Mouse (Mus musculus) embryonic facial prominence, embryonic 14.5 days (tissue): ENCODE measurements around the gene Olfr1388. TPM values are rescaled to one million over a fixed set of nuclear protein-coding genes. Genes with fewer than 3 reads are reported as not detected.
A peak's percentile ranks its signal among the peaks of the same experiment; 100 is the strongest.
"Not testable (repeated sequence)": the region's sequence is repeated elsewhere in the genome, so short reads cannot be mapped to it uniquely, and the experiment has no call there.

Experiments
- ATAC-seq: fragments of 200-750 bp; cut with Nextera tagmentation; 2 replicates; pipeline ENCODE4 v1.8.0; 2017; ENCODE audit warnings: low read depth, moderate number of reproducible peaks, moderate TSS enrichment
- DNase-seq: peaks from one replicate; pipeline ENCODE4 v3.0.0-alpha.2; 2015; ENCODE audit warnings: low spot score
- H3K27ac ChIP-seq: fragments of 300-500 bp; sonication (generic); replicated peaks from 2 replicates; pipeline ENCODE4 v1.5.1; 2014; ENCODE audit warnings: low read depth, mild to moderate bottlenecking, low read length, moderate library complexity
- H3K27me3 ChIP-seq: fragments of 300-500 bp; sonication (generic); replicated peaks from 2 replicates; pipeline ENCODE4 v1.6.1; 2014; ENCODE audit warnings: low read length; ENCODE audit not compliant: control insufficient read depth, insufficient read depth
- H3K36me3 ChIP-seq: fragments of 300-500 bp; sonication (generic); 2 replicates; pipeline ENCODE4 v1.6.1; 2014; ENCODE audit warnings: low read length, mixed read lengths; ENCODE audit not compliant: control insufficient read depth, insufficient read depth
- H3K4me1 ChIP-seq: fragments of 300-500 bp; sonication (generic); 2 replicates; pipeline ENCODE4 v1.6.1; 2014; ENCODE audit warnings: antibody characterized with exemption, low read length; ENCODE audit not compliant: control insufficient read depth, insufficient read depth
- H3K4me2 ChIP-seq: fragments of 300-500 bp; sonication (generic); 2 replicates; pipeline ENCODE4 v1.6.1; 2014; ENCODE audit warnings: low read depth, mild to moderate bottlenecking, low read length, moderate library complexity, mixed read lengths
- H3K4me3 ChIP-seq: fragments of 300-500 bp; sonication (generic); 2 replicates; pipeline ENCODE4 v1.5.1; 2014; ENCODE audit warnings: low read depth, mild to moderate bottlenecking, low read length
- H3K9ac ChIP-seq: fragments of 300-500 bp; sonication (generic); 2 replicates; pipeline ENCODE4 v1.6.1; 2014; ENCODE audit warnings: low read depth, mild to moderate bottlenecking, low read length, moderate library complexity, mixed read lengths
- H3K9me3 ChIP-seq: fragments of 300-500 bp; sonication (generic); 2 replicates; pipeline ENCODE4 v1.6.1; 2016; ENCODE audit warnings: low read length; ENCODE audit not compliant: control insufficient read depth
- WGBS: fragments of 180-500 bp; shearing (Covaris S2); extraction: QIAGEN DNeasy Blood & Tissue Kit; methylation state at CpG from one replicate; pipeline ENCODE4 v1.1.7; 2014; 5-methylcytosine and 5-hydroxymethylcytosine counted together
- polyA plus RNA-seq: library from polyadenylated mRNA; unstranded; fragments of >200 nt; fragmentation: Nextera tagmentation; extraction: Ambion mirVana; gene quantifications from 2 replicates; pipeline ENCODE4 v1.2.1, GENCODE M21; 2014

Olfr1388 gene
- polyA plus RNA-seq: 0.09 and 0.11 TPM in 2 replicates

GRCm38 (mm10) chr11:49436411-49436810 is at the start of gene Olfr1388:
Gene Olfr1388, plus strand, starts transcription at chr11:49436624.
- Histone ChIP-seq H3K36me3 (no peaks in the 10 kb centered on the region), H3K9ac (no peak within 1 kb of the TSS)
- DNase-seq: peak; percentile 4

DNA sequence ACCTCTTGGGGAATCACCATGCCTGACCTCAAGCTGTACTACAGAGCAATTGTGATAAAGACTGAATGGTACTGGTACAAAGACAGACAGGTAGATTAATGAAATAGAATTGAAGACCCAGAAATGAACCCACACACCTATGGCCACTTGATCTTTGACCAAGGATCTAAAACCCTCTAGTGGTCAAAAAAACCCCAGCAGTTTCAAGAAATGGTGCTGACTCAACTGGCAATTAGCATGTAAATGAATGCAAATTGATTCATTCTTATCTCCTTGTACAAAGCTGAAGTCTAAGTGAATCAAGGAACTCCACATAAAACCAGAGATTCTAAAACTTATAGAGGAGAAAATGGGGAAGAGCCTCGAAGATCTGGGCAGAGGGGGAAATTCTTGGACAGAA is 43.7 kb upstream of the Olfr1388 start:
- not testable (repeated sequence) for H3K36me3 ChIP-seq, H3K9ac ChIP-seq, H3K4me3 ChIP-seq, DNase-seq, ATAC-seq, H3K9me3 ChIP-seq, H3K27ac ChIP-seq, H3K27me3 ChIP-seq, H3K4me1 ChIP-seq, H3K4me2 ChIP-seq
- 63% methylated on average over 1 of the region's 1 CpGs for WGBS

More at GRCm38 (mm10) chr11:49436411-49436810, at the start of gene Olfr1388:
- Histone ChIP-seq H3K4me3 (no peak within 1 kb of the TSS), H3K27ac (no peak within 1 kb of the TSS), H3K4me2 (no peak within 1 kb of the TSS), H3K4me1 (no peaks in the 10 kb centered on the region), H3K27me3 (no peaks in the 10 kb centered on the region), H3K9me3 (0 out of 2 replicates have a peak, but pooled peaks cover 6% of the 10 kb centered on the region)
- 64% methylated on average over 3 of the region's 3 CpGs for WGBS
- ATAC-seq: no peak

DNA sequence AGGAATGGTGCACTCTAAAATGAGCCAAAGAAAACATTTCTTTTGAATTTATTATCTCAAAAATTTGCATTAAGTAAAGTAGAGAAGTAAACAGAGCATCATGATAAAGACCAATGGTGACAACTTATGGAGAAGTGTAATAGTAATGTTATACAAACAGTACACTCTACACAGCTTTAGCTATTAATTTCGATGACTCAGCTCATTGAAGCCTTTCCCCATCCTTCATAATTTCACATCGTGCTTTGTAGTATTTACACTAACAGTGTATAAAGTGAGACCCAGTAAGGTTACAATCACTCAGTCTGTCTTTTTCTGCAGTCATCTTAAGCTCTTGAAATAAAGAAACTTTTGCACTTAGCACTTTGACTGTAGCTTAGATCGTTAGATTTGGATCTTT is 29.6 kb upstream of the Olfr1388 start:
- no peak for DNase-seq
- no peaks in the 10 kb centered on the region for H3K27me3 ChIP-seq

DNA sequence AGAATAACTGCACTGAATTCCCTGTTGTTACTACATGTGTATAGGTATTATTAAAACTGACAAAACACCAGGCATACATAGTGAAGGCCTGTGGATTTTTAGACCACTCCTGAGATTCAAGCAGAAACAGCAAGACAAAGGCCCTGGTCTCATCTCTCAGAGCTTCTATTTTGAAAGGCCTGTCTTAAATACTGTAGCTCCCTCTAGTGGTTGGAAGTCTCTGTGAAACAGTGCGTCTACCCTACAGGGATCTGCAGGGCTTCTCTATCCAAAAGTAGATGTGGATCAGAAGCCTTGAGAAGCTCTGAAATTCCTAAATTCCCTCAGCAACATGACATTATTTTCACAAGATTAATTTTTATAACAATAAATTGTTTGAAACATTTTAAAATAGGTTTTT is 25.9 kb upstream of the Olfr1388 start:
- Histone ChIP-seq H3K4me3 (no peak overlapping the region), H3K36me3 (no peaks in the 10 kb centered on the region), H3K27me3 (no peaks in the 10 kb centered on the region), H3K4me1 (no peaks in the 10 kb centered on the region), H3K9ac (no peak overlapping the region), H3K4me2 (no peak overlapping the region), H3K27ac (no peak overlapping the region), H3K9me3 (no peaks in the 10 kb centered on the region)
- DNase-seq (peak; percentile 33), ATAC-seq (no peak)
- 32% methylated on average over 1 of the region's 1 CpGs for WGBS

More for the DNA sequence above, 29.6 kb upstream of the Olfr1388 start:
- H3K9me3 ChIP-seq: no peaks in the 10 kb centered on the region
- no peaks in the 10 kb centered on the region for H3K36me3 ChIP-seq
- H3K4me3 ChIP-seq: no peak overlapping the region
- ATAC-seq: no peak
- H3K4me2 ChIP-seq: no peak overlapping the region
- no peaks in the 10 kb centered on the region for H3K4me1 ChIP-seq
- WGBS: 75% methylated on average over 3 of the region's 3 CpGs
- no peak overlapping the region for H3K27ac ChIP-seq
- H3K9ac ChIP-seq: no peak overlapping the region

DNA sequence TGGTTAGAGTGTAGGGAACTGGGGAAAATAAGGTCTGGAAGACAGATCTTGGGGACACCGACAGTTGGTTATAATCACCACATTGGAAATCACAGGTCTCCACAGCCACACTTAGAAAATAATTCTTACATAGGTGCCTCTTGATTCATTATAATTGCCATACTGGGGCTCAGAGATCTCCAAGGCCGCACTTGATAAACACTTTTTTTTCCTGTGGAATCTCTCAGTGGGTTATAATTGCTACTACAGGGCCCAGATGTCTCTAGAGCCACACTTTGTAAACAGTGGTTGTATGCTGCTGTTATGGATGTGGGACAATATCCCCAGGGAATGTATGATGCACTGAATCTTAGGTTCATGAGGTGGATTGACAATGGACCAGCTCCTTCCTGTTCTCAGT is 13.7 kb upstream of the Olfr1388 start, which contains the start of gene Olfr1389:
Gene Olfr1389 (plus strand): TSS at position 301 of the 400 bp plus-strand sequence.
- no peak for DNase-seq
- Histone ChIP-seq H3K9me3 (no peaks in the 10 kb centered on the region), H3K4me3 (no peak within 1 kb of the TSS), H3K9ac (no peak within 1 kb of the TSS), H3K36me3 (no peaks in the 10 kb centered on the region), H3K27me3 (no peaks in the 10 kb centered on the region), H3K4me1 (no peaks in the 10 kb centered on the region), H3K4me2 (no peak within 1 kb of the TSS), H3K27ac (no peak within 1 kb of the TSS)
- no peak for ATAC-seq
- 83% methylated on average over 2 of the region's 2 CpGs for WGBS

- no peaks in the 10 kb centered on the region for H3K36me3 ChIP-seq
- ATAC-seq: no peak
- H3K4me2 ChIP-seq: no peak overlapping the region
- no peaks in the 10 kb centered on the region for H3K27me3 ChIP-seq
- 88% methylated on average over 1 of the region's 1 CpGs for WGBS
- no peaks in the 10 kb centered on the region for H3K9me3 ChIP-seq
- H3K27ac ChIP-seq: no peak overlapping the region
- no peak overlapping the region for H3K9ac ChIP-seq
- no peaks in the 10 kb centered on the region for H3K4me1 ChIP-seq
- no peak for DNase-seq
- no peak overlapping the region for H3K4me3 ChIP-seq
Observed at GRCm38 (mm10) chr11:49425257-49425927, 11.0 kb upstream of the Olfr1388 start.

GRCm38 (mm10) chr11:49429641-49430040 is 6.8 kb upstream of the Olfr1388 start:
- no peak overlapping the region for H3K9ac ChIP-seq
- H3K27me3 ChIP-seq: no peaks in the 10 kb centered on the region

DNA sequence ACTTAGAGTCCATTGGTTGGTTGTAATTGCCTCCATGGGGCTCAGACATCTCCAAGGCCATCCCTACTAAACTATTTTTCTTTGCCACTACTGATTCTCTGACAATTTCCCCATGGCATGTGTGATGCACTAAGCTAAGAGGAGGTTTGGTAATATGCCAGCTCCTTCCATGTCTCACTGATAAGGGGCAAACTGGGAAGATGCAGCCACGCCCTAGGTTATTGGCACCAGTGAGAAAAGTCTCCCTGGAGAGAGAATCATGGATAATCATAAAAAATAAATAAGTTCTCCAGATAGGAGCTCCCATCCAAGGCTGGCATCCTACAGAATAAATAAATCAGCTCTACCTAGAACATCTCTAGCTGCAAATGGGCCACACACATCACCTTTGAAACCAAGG is 18.6 kb downstream of the Olfr1388 start, which contains the start of gene Olfr1387:
Gene Olfr1387 (plus strand): TSS at position 301 of the 400 bp plus-strand sequence.
- H3K4me2 ChIP-seq: no peak within 1 kb of the TSS
- H3K27ac ChIP-seq: no peak within 1 kb of the TSS
- no peaks in the 10 kb centered on the region for H3K27me3 ChIP-seq
- H3K4me1 ChIP-seq: no peaks in the 10 kb centered on the region
- H3K9ac ChIP-seq: no peak within 1 kb of the TSS
- no peaks in the 10 kb centered on the region for H3K9me3 ChIP-seq
- DNase-seq (no peak), ATAC-seq (no peak)
- no peak within 1 kb of the TSS for H3K4me3 ChIP-seq
- 61% methylated on average over 1 of the region's 1 CpGs for WGBS
- H3K36me3 ChIP-seq: no peaks in the 10 kb centered on the region

More at GRCm38 (mm10) chr11:49429641-49430040, 6.8 kb upstream of the Olfr1388 start:
- Histone ChIP-seq H3K9me3 (0 out of 2 replicates have a peak, but pooled peaks cover 6% of the 10 kb centered on the region), H3K36me3 (no peaks in the 10 kb centered on the region), H3K4me2 (no peak overlapping the region), H3K27ac (no peak overlapping the region), H3K4me3 (no peak overlapping the region), H3K4me1 (no peaks in the 10 kb centered on the region)
- 77% methylated on average over 2 of the region's 2 CpGs for WGBS
- no peak for DNase-seq
- no peak for ATAC-seq

- not testable (repeated sequence) for H3K36me3 ChIP-seq, DNase-seq, H3K4me3 ChIP-seq, H3K9me3 ChIP-seq, H3K27ac ChIP-seq, H3K4me2 ChIP-seq, H3K27me3 ChIP-seq, H3K4me1 ChIP-seq, H3K9ac ChIP-seq, ATAC-seq
- 88% methylated on average over 2 of the region's 3 CpGs for WGBS
Observed at GRCm38 (mm10) chr11:49464746-49465145, 28.3 kb downstream of the Olfr1388 start, which contains the start of gene Olfr1386. Gene Olfr1386, plus strand, starts transcription at chr11:49465046.
